In genomic region chr14:25609355-25609754, GRCm38 (mm10) we compare ENCODE assay signal across 9 mouse cellular contexts.
DNase-seq lines count a peak whose midpoint lies in the region; ATAC-seq and TF ChIP-seq lines count a peak whose summit lies in the region.
"Had no signal": no experiment of that assay in that cellular context is flagged by ENCODE, and none has a peak within 500 bp of the region (broad histone marks: within the 10 kb centered on the region; RNA-seq: fewer than 3 reads in every experiment).

No protein-coding gene starts in this region.

- H3K27ac ChIP-seq in heart, embryonic 11.5 days (ENCODE audit: low read depth, low read length) = no peak overlapping the region
- H3K27ac ChIP-seq in forebrain, postnatal 0 days (ENCODE audit: low read depth, low read length) = no peak overlapping the region

- H3K9me3 ChIP-seq in heart, embryonic 11.5 days (replicated peaks; ENCODE audit: control insufficient read depth, low read length) = no peaks in the 10 kb centered on the region
- no peaks in the 10 kb centered on the region for H3K9me3 ChIP-seq in forebrain, postnatal 0 days (ENCODE audit: low read length)

- H3K9ac ChIP-seq in heart, embryonic 11.5 days (ENCODE audit: low read depth, low read length) = no peak overlapping the region
- peak overlapping the region; percentile 22; the same call in 1 of the 2 replicates for H3K9ac ChIP-seq in forebrain, postnatal 0 days

- ATAC-seq in heart, embryonic 11.5 days (replicated peaks; ENCODE audit: insufficient number of reproducible peaks, low FRiP score, low TSS enrichment) = no peak
- ATAC-seq in forebrain, postnatal 0 days = no peak
- peak; percentile 54 for ATAC-seq in megakaryocyte progenitor cell, adult 5-6 weeks (replicated peaks; ENCODE audit: poor library complexity)

- no peak overlapping the region for H3K4me3 ChIP-seq in heart, embryonic 11.5 days (ENCODE audit: low read depth, low read length)
- H3K4me3 ChIP-seq in forebrain, postnatal 0 days (ENCODE audit: low read depth, low read length) = peak overlapping the region; percentile 27

- no peaks in the 10 kb centered on the region for H3K27me3 ChIP-seq in heart, embryonic 11.5 days (ENCODE audit: control insufficient read depth, insufficient read depth, low read length)
- no peaks in the 10 kb centered on the region for H3K27me3 ChIP-seq in forebrain, postnatal 0 days (ENCODE audit: insufficient read depth, low read length)
- H3K27me3 ChIP-seq: CH12.LX had no signal

- intact Hi-C loops in heart, postnatal 25 days (cut with DNase I) = loop anchor here (2.0 kb wide), 1 partner anchor 15 kb away; no protein-coding TSS in a partner anchor

- DNase-seq in heart, postnatal 25 days (ENCODE audit: low spot score) = no peak
- peak; percentile 39 to 51 for DNase-seq in B cell, adult 2 months
- peak; percentile 51 for DNase-seq in forebrain, postnatal 0 days
- DNase-seq in thymus, postnatal 36 days = peak; percentile 56 to 67
- DNase-seq in MN1 (ENCODE audit: low spot score) = no peak
- no peak for DNase-seq in left cerebral cortex, adult 11 months (ENCODE audit: low spot score)

- 0 out of 2 replicates have a peak, but pooled peaks cover 2% of the 10 kb centered on the region for H3K36me3 ChIP-seq in heart, embryonic 11.5 days (ENCODE audit: control insufficient read depth, insufficient read depth, low read length)
- no peaks in the 10 kb centered on the region for H3K36me3 ChIP-seq in forebrain, postnatal 0 days (ENCODE audit: insufficient read depth)

- WGBS in heart, embryonic 11.5 days (ENCODE audit: insufficient replicate concordance) = 69% methylated on average over 7 of the region's 7 CpGs
- WGBS in forebrain, postnatal 0 days = 45% methylated on average over 7 of the region's 7 CpGs

- H3K4me2 ChIP-seq in heart, embryonic 11.5 days = peak overlapping the region; percentile 37
- peak overlapping the region; percentile 99 for H3K4me2 ChIP-seq in forebrain, postnatal 0 days (ENCODE audit: low read depth)

- TF ChIP-seq CTCF in forebrain, postnatal 0 days (IDR thresholded peaks at IDR 0.05; ENCODE audit: low read depth) = no peak

- H3K4me1 ChIP-seq in heart, embryonic 11.5 days (ENCODE audit: control insufficient read depth, insufficient read depth, low read length) = peaks cover 79% of the 10 kb centered on the region
- H3K4me1 ChIP-seq in forebrain, postnatal 0 days (ENCODE audit: insufficient read depth) = peaks cover 32% of the 10 kb centered on the region

Comparison
In these comparisons a context has a peak if more than half of its experiments do, and no peak if none do; other contexts are left out.
1. DNase-seq: peak in B cell, adult 2 months (2 of 2), forebrain, postnatal 0 days (single experiment) and thymus, postnatal 36 days (2 of 2); none in heart, postnatal 25 days (single experiment), MN1 (single experiment) and left cerebral cortex, adult 11 months (single experiment).